Mouse (Mus musculus) myocyte (in vitro differentiated cells): ENCODE data around the gene Mrps33. TPM values are rescaled to one million over a fixed set of nuclear protein-coding genes. Genes with fewer than 3 reads are reported as not detected.

Source experiments
- H3K27me3 ChIP-seq: one replicate; pipeline ENCODE4 v1.6.1; 2011; ENCODE audit not compliant: control insufficient read depth, insufficient read depth, insufficient read length
- H3K36me3 ChIP-seq: one replicate; pipeline ENCODE4 v1.6.1; 2011; ENCODE audit not compliant: control insufficient read depth, insufficient read depth
- H3K4me2 ChIP-seq: one replicate; pipeline ENCODE4 v1.6.1; 2011; ENCODE audit warnings: low read depth, control low read depth
- H3K4me3 ChIP-seq: one replicate; pipeline ENCODE4 v1.5.1; 2011; ENCODE audit warnings: mild to moderate bottlenecking, control low read depth, moderate library complexity
- H3K79me2 ChIP-seq: one replicate; pipeline ENCODE4 v1.6.1; 2011; ENCODE audit not compliant: control insufficient read depth, insufficient read depth
- H3ac ChIP-seq: one replicate; pipeline ENCODE4 v1.6.1; 2011; ENCODE audit not compliant: control insufficient read depth, insufficient read length
- CEBPB ChIP-seq: IDR thresholded peaks from 2 replicates; pipeline ENCODE4 v1.6.1; 2011; ENCODE audit warnings: mild to moderate bottlenecking, moderate library complexity; ENCODE audit not compliant: poor library complexity, insufficient read depth, severe bottlenecking
- E2F4 ChIP-seq: IDR thresholded peaks from one replicate; pipeline ENCODE4 v1.6.1; 2011; ENCODE audit warnings: mild to moderate bottlenecking, control low read depth, moderate library complexity; ENCODE audit not compliant: insufficient read depth
- MAX ChIP-seq: IDR thresholded peaks from one replicate; pipeline ENCODE4 v1.6.1; 2011; ENCODE audit warnings: low read depth, mild to moderate bottlenecking, control low read depth
- MYOD1 ChIP-seq, 3 experiments: IDR thresholded peaks; one replicate each; pipeline ENCODE4 v1.6.1; 2011; ENCODE audit warnings: control low read depth in 2 of 3, low read depth in 2 of 3, mild to moderate bottlenecking in 2 of 3, moderate library complexity in 1 of 3; ENCODE audit not compliant: insufficient read length in 2 of 3, control insufficient read depth in 1 of 3
- MYOG ChIP-seq, 3 experiments: IDR thresholded peaks; one replicate each; pipeline ENCODE4 v1.6.1; 2011; ENCODE audit warnings: control low read depth in 2 of 3, low read depth in 2 of 3, mild to moderate bottlenecking in 2 of 3; ENCODE audit not compliant: insufficient read length in 2 of 3, control insufficient read depth in 1 of 3, insufficient read depth in 1 of 3
- POLR2A ChIP-seq: IDR thresholded peaks from one replicate; pipeline ENCODE4 v1.6.1; 2011; ENCODE audit warnings: low read depth, mild to moderate bottlenecking, control low read depth, moderate library complexity; ENCODE audit not compliant: insufficient read length
- POLR2AphosphoS2 ChIP-seq: IDR thresholded peaks from one replicate; pipeline ENCODE4 v1.6.1; 2011; ENCODE audit warnings: low read depth, control low read depth; ENCODE audit not compliant: insufficient read length
- REST ChIP-seq: IDR thresholded peaks from one replicate; pipeline ENCODE4 v1.6.1; 2011; ENCODE audit warnings: mild to moderate bottlenecking, control low read depth, moderate library complexity; ENCODE audit not compliant: insufficient read depth, insufficient read length
- SRF ChIP-seq: IDR thresholded peaks from one replicate; pipeline ENCODE4 v1.6.1; 2011; ENCODE audit warnings: low read depth; ENCODE audit not compliant: control insufficient read depth, insufficient read length
- TCF12 ChIP-seq: IDR thresholded peaks from one replicate; pipeline ENCODE4 v1.6.1; 2011; ENCODE audit warnings: mild to moderate bottlenecking, control low read depth; ENCODE audit not compliant: poor library complexity, insufficient read depth, severe bottlenecking
- TCF3 ChIP-seq: IDR thresholded peaks from one replicate; pipeline ENCODE4 v1.6.1; 2011; ENCODE audit warnings: low read depth, control low read depth; ENCODE audit not compliant: insufficient read length
- USF1 ChIP-seq: IDR thresholded peaks from one replicate; pipeline ENCODE4 v1.6.1; 2011; ENCODE audit warnings: low read depth, mild to moderate bottlenecking, control low read depth, moderate library complexity
- polyA plus RNA-seq: library from polyadenylated mRNA; unstranded; fragments of >200 nt; fragmentation: generic; extraction: Trizol; gene quantifications from one replicate; pipeline ENCODE4 v1.2.1, GENCODE M21; 2012; ENCODE audit warnings: missing spikeins

Mrps33 gene
- polyA plus RNA-seq, 1 experiment: 113 TPM

- Histone ChIP-seq H3K4me3 (no peak overlapping the region), H3K36me3 (no peaks in the 10 kb centered on the region), H3ac (no peak overlapping the region), H3K79me2 (no peaks in the 10 kb centered on the region), H3K4me2 (no peak overlapping the region), H3K27me3 (no peaks in the 10 kb centered on the region)
- TF ChIP-seq CEBPB (no peak), MAX (no peak), E2F4 (no peak), USF1 (no peak)
Observed at GRCm38 (mm10) chr6:39828736-39829135, 17.9 kb upstream of the Mrps33 start.

- Histone ChIP-seq H3K4me3 (no peak overlapping the region), H3K4me2 (no peak overlapping the region), H3K36me3 (no peaks in the 10 kb centered on the region), H3ac (no peak overlapping the region), H3K27me3 (peaks cover 8% of the 10 kb centered on the region), H3K79me2 (no peaks in the 10 kb centered on the region)
- TF ChIP-seq CEBPB: no peak
- TF ChIP-seq TCF3: no peak
- TF ChIP-seq TCF12: no peak
- no peak for TF ChIP-seq POLR2AphosphoS2
- no peak for TF ChIP-seq MYOD1 (IDR thresholded peaks at IDR 0.05; ENCODE audit: control insufficient read depth in 1 of 3, insufficient read length in 2 of 3, low read depth in 2 of 3)
- no peak for TF ChIP-seq USF1
- no peak for TF ChIP-seq REST
- no peak for TF ChIP-seq SRF
- no peak for TF ChIP-seq MAX
- TF ChIP-seq MYOG (IDR thresholded peaks at IDR 0.05; ENCODE audit: control insufficient read depth in 1 of 3, insufficient read depth in 1 of 3, insufficient read length in 2 of 3, low read depth in 2 of 3): no peak
- TF ChIP-seq POLR2A: no peak
- no peak for TF ChIP-seq E2F4
Observed at GRCm38 (mm10) chr6:39821241-39821640, 10.5 kb upstream of the Mrps33 start.

- Histone ChIP-seq H3K4me3 (no peak overlapping the region), H3ac (no peak overlapping the region), H3K4me2 (no peak overlapping the region), H3K79me2 (no peaks in the 10 kb centered on the region), H3K27me3 (peaks cover 8% of the 10 kb centered on the region), H3K36me3 (no peaks in the 10 kb centered on the region)
- TF ChIP-seq USF1: no peak
- no peak for TF ChIP-seq MYOD1 (IDR thresholded peaks at IDR 0.05; ENCODE audit: control insufficient read depth in 1 of 3, insufficient read length in 2 of 3, low read depth in 2 of 3)
- TF ChIP-seq POLR2A: no peak
- TF ChIP-seq TCF3: no peak
- TF ChIP-seq REST: no peak
- no peak for TF ChIP-seq MYOG (IDR thresholded peaks at IDR 0.05; ENCODE audit: control insufficient read depth in 1 of 3, insufficient read depth in 1 of 3, insufficient read length in 2 of 3, low read depth in 2 of 3)
- no peak for TF ChIP-seq MAX
- TF ChIP-seq POLR2AphosphoS2: no peak
Observed at GRCm38 (mm10) chr6:39818922-39819321, 8.1 kb upstream of the Mrps33 start.

- Histone ChIP-seq H3K27me3 (no peaks in the 10 kb centered on the region), H3K4me2 (no peak overlapping the region)
Observed at GRCm38 (mm10) chr6:39808511-39808910, 2.3 kb downstream of the Mrps33 start.

GRCm38 (mm10) chr6:39807050-39807560, 3.7 kb downstream of the Mrps33 start:
- peaks cover 21% of the 10 kb centered on the region for H3K79me2 ChIP-seq
- H3K4me2 ChIP-seq: no peak overlapping the region
- no peaks in the 10 kb centered on the region for H3K27me3 ChIP-seq
- no peak overlapping the region for H3K4me3 ChIP-seq
- peaks cover 6% of the 10 kb centered on the region for H3K36me3 ChIP-seq
- TF ChIP-seq MYOG (IDR thresholded peaks at IDR 0.05; ENCODE audit: control insufficient read depth in 1 of 3, insufficient read depth in 1 of 3, insufficient read length in 2 of 3, low read depth in 2 of 3): no peak
- TF ChIP-seq TCF12: no peak
- TF ChIP-seq MAX: no peak
- TF ChIP-seq TCF3: no peak
- TF ChIP-seq SRF: no peak
- TF ChIP-seq USF1: no peak
- TF ChIP-seq MYOD1 (IDR thresholded peaks at IDR 0.05; ENCODE audit: control insufficient read depth in 1 of 3, insufficient read length in 2 of 3, low read depth in 2 of 3): no peak
- no peak for TF ChIP-seq POLR2A
- no peak for TF ChIP-seq CEBPB
- no peak for TF ChIP-seq E2F4
- TF ChIP-seq REST: no peak
- TF ChIP-seq POLR2AphosphoS2: no peak
- no peak overlapping the region for H3ac ChIP-seq

More at GRCm38 (mm10) chr6:39808511-39808910, 2.3 kb downstream of the Mrps33 start:
- Histone ChIP-seq H3K4me3 (no peak overlapping the region), H3ac (no peak overlapping the region), H3K36me3 (peaks cover 6% of the 10 kb centered on the region), H3K79me2 (peaks cover 21% of the 10 kb centered on the region)
- no peak for TF ChIP-seq MYOG (IDR thresholded peaks at IDR 0.05; ENCODE audit: control insufficient read depth in 1 of 3, insufficient read depth in 1 of 3, insufficient read length in 2 of 3, low read depth in 2 of 3)
- TF ChIP-seq CEBPB: no peak
- TF ChIP-seq TCF3: no peak
- TF ChIP-seq REST: no peak
- TF ChIP-seq MAX: no peak
- TF ChIP-seq MYOD1 (IDR thresholded peaks at IDR 0.05; ENCODE audit: control insufficient read depth in 1 of 3, insufficient read length in 2 of 3, low read depth in 2 of 3): no peak
- TF ChIP-seq POLR2A: no peak
- TF ChIP-seq USF1: no peak
- TF ChIP-seq E2F4: no peak
- no peak for TF ChIP-seq TCF12
- no peak for TF ChIP-seq SRF
- TF ChIP-seq POLR2AphosphoS2: no peak
